Mouse (Mus musculus) thymus, postnatal 25 days (tissue): ENCODE data around the gene Nme4.
"Not testable (repeated sequence)": the region's sequence is repeated elsewhere in the genome, so short reads cannot be mapped to it uniquely, and the experiment has no call there.

Experiments
- DNase-seq: peaks from one replicate; pipeline ENCODE4 v3.0.0; 2022

The Nme4 gene

DNA sequence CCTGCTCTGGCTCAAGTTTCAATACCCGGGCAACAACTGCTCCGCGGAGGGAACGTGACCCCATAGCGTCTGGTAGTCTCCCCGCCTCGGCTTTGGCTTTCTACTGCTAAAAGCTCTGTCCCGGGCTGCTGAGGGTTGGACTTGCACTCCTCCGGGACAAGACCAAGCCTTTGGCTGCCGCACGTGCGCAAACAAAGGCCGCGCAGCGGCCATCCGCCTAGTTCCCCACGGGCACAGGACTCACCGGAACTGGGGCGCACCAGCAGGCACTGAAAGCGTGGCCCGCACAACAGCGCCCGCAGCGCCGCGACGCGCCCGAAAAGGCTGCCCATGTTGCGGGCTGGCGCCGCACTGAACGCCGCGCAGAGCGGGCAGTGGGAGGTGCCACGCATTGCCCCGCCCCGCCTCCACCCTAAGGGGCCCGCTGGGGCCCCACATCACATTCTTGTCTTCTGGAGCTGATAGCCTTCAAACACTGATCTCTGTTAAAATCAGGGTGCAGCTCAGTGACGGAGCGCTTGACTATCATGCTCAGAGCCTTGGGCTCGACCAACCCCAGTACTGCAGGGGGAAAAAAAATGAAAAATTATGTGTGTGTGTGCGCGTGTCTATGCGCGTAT is at the start of gene Nme4:
TSS of gene Nme4 (minus strand) at position 482 of the 620 bp plus-strand sequence.
- DNase-seq: peak; percentile 58

DNA sequence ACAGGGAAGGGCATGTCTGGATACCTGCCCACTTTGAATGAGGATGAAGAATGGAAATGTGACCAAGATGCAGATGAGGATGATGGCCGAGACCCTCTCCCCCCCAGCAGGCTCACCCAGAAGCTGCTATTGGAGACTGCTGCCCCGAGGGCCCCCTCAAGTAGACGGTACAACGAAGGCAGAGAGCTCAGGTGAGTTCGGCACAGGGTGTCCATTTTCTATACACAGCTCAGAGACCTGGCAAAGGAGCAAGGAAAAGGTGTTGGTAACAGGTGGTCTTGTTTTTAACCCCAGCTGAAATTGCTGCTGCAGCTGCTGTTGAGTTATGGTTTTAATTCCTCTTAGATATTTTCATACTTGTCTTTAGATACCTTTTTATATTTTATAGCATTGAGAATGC is 48.0 kb upstream of the Nme4 start:
- no peak for DNase-seq

DNA sequence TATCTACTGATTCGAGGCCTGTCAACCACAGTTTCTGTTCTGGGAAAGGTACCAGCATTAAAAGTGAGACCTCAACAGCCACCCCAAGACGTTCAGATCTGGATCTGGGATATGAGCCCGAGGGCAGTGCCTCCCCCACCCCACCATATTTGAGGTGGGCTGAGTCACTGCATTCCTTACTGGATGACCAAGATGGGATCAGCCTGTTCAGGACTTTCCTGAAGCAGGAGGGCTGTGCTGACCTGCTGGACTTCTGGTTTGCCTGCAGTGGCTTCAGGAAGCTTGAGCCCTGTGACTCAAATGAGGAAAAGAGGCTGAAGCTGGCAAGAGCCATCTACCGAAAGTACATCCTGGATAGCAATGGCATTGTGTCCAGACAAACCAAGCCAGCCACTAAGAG is 47.4 kb upstream of the Nme4 start:
- no peak for DNase-seq

DNA sequence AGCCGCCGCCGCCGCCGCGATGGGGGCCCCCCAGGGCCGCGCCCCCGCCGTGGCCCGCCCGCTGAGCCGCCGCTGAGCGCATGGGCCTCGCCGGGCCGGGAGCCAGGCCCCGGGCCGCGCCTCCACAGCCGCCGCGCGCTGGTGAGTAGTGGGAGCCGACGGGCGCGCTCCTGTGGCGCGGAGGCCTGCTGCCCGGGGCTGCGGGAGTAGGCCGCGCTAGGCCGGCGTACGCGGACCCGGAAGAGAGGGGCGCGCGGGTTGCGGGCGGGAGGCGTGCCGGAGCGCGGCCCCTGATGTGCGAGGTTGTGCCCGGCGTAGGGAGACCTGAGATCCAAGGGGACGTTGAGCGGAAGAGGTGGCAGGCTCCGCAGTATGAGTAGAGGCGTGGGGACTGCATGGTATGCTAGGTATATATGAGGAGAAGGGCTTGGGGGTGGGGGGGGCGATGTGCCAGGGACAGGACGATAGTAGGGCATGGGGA is 43.5 kb upstream of the Nme4 start:
- DNase-seq: peak; percentile 68

DNA sequence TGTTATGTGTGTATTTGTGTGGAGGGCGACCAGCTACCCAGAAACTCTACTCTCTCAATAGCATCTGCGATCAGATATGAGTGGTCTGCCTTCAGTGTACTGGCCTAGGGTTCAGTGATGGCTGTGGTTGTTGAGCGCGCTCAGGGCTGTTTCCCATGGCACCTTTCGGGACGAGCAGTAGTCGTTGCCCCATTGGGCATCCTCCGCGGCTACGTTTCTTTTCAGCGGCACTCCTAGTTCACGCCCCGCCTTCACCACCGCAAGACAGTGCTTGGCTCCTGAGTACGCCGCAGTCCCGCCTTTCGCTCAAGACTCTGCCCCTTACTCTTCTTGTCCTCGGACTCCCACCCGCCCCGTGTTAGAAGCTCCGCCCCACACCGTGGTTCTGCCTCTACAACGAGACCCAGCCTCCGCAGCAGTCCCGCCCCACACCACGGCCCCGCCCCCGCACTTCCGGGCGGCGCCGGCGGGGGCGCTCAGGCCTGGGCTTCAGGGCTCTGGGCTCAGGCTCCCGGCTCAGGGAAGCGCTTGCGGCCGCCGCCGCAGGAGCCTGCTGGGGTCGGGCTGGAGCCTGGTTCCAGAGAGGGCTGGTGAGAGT is 42.9 kb upstream of the Nme4 start, which contains the start of gene Axin1:
TSS of gene Axin1 (plus strand) at position 450 of the 598 bp plus-strand sequence.
- DNase-seq: peak; percentile 96

DNA sequence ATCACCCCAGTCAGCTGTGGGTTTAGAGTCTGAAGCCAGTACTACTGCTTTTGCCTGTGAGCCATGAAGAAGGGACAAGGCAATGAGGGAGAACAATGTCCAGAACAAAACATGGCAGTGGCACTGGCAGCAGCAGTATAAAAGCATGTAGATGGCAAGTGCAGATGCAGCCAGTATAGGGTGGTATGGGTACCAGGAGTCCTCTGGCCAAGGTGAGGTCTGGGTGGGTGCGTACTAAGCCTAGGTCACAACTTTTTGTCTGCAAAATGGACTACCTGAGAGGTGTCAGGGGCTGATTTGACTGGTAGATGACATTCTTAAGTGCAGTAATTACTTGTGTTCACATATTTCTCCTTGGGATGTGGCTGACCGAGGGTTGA is 42.3 kb upstream of the Nme4 start:
- DNase-seq: no peak

DNA sequence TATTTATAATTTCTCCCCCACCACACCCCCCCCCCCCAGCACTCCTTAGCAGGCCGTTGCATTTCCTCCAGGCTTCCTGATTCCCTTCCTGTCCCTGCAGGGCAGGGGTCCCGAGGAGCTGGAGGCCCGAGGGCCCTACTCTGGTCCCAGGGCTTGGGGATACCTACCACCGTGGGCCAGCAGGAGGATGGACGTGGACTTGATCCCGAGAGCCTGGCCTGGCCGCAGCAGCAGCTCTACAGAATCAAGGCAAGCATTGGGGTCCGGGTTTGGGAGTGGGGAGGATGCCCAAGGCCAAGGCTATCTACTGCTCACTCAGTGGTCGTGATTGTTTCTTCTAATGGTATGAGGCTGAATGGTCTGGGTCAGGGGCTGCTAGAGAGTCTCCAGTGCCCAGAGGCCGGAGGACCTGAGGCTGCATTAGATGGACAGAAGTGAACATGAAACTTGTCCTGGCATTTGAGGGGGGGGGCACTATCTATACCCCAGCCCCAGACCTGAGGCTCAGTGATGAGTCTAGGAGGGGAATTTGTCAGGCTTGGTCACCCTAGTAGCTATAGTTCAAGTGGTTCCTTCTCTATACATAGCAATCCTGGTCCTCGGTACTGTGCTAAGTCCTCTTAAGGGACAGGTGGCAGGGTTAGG is 41.8 kb upstream of the Nme4 start:
- DNase-seq: no peak

DNA sequence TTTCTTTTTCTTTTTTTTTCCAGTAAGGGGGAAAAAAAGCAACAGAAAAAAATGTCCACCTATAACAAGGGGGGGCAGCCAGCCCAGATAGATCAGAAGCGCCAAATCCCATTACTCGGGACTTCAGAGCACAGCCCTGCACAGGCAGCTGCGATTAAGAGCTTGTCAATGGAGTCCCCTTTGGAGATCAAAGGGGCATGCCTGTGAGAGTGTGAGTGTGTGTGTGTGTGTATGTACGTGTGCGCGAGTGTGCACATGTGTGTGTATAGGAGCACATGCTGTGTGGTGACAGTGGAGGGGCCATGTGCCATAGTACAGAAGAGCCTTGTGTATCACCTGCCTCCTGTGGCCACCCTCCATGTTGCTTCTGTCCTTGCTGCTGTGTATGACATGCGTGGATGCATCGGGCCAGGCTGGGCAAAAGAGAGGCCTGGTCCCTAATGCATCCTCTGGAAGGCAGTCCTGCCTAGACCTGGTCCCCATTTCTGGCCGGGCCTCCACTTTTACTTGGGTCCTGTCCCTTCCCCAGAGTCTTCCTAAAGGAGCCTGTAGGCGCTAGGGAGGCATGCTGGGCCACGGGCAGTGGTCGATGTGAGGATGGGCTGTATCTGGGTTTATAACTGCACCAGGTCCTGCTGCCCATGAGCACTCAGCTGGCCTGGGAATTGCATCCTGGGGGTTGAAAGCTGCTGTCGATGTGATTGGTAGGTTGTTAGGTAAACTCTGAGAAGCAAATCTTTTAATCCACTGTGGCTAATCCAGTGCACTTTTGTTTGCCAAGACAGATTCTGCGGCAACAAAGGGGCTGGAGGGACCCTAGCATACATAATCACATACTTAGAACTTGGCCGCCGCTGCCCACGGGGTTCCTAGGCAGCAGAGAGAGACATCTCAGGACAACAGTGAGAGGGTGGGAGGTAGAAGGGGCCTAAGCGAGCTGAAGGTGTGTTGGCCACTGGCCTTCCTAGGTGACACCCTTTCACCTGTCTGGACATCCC is 36.8 kb upstream of the Nme4 start:
- no peak for DNase-seq

DNA sequence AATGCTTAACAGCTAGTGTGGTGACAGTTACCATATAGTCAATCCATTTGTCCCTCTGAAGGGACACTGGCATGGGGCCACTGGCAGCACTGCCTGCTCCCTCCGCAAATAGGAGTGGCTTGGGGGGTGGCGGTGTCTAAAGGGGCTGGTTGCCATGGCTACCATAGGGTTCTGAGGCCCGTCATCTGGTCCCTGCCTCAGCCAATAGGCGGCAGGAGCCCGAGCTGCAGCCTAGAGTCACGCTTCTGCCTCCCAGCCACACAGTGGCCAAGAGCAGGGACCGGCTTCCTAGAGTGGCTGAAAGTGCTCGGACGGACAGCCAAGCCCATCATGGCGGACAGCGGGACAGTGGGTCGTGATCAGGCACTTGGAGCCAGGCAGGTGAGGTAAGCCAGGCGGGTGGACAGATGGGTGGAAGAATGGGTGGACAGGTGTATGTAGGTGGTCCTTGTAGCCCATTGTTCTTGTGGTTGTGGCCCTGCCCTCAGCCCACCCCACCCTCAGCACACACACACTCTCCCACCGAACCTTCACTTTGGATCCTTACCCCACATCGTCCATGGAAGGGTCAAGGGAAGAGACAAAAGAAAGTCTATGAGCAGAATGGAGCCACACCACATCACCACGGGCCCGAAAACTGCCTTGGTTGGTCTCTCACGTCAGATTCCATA is 35.8 kb upstream of the Nme4 start:
- no peak for DNase-seq

DNA sequence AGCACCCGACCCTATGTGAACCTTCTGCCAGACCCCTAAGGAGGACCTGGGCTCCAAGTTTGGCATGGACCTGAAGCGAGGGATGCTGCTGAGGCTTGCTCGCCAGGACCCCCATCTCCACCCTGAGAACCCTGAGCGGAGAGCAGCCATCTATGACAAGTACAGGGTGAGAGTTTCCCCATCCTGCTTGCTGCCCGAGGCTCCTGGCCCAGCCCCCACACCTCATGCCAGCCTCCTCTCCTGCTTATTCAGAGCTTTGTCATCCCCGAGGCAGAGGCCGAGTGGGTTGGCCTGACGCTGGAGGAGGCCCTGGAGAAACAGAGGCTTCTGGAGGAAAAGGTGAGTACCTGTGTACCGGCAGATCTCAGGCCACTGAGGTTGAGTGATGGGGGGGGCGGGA is 29.8 kb upstream of the Nme4 start:
- DNase-seq: no peak

DNA sequence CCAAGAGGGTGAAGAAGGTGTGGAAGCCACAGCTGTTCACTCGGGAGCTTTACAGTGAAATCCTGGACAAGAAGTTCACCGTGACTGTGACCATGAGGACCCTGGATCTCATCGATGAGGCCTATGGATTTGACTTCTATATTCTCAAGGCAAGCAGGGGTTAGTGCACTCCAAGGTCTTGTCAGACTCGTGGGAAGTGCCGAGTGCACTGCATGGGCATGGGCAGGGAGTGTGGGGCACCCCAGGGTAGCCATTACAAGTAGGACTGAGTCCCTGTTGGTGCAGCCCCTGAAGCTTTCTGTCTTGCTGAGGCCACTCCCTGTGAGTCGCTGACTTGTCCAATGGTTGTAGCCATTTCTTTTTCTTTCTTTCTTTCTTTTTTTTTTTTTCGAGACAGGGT is 29.2 kb upstream of the Nme4 start:
- DNase-seq: no peak

DNA sequence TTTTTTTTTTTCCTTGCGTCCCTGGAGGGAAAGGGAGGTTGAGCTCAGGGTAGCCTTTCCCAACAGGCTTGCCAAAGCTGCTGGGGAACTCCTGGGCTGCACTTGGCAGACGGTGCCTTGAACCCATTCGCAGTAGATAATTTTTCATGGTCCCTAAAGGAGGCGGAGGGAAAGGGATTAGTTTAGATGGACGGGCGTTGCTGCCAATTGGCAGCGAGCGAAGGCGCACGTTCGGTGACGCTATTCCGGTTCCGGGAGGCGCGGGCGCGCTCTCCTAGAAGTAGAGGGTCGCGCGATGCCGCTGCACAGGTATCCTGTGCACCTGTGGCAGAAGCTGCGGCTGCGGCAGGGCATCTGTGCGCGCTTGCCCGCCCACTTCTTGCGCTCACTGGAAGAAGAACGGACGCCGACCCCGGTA is 27.9 kb upstream of the Nme4 start, which contains the start of gene Mrpl28:
TSS of gene Mrpl28 (plus strand) at position 234 of the 418 bp plus-strand sequence.
- DNase-seq: peak; percentile 85

DNA sequence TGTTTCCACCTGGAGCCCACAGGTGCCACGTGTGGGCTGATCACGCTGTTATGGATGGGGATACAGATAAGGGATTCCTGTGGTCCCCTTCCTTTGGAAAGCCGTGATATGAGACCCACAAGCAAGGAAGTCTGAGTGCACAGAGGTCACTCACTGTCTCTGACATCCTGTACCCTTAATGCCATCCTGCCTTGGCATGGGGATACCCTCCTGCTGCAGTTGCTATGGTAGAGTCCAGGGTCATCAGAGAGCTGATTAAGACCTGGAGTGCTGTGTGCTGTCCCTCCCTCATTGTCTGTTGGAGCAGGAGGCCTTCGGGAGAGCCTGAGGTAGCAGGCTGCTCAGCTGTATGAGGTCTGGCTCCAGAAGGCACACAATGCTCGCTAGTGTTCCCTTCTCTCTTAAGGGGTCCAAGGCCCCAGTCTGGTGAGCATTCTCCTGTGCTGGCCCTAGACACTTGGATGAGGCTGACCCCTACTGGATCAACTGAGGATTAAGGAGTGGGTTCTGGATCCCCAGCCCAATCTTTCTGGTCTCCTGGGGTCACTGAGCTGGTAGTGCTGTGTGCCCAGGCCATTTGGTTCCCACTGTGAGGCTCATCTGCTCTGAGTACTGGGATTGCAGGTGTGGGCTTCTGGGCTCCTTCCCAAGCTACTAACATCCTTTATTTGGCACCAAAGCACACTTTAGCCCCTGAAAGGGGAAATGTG is 27.2 kb upstream of the Nme4 start:
- no peak for DNase-seq

DNA sequence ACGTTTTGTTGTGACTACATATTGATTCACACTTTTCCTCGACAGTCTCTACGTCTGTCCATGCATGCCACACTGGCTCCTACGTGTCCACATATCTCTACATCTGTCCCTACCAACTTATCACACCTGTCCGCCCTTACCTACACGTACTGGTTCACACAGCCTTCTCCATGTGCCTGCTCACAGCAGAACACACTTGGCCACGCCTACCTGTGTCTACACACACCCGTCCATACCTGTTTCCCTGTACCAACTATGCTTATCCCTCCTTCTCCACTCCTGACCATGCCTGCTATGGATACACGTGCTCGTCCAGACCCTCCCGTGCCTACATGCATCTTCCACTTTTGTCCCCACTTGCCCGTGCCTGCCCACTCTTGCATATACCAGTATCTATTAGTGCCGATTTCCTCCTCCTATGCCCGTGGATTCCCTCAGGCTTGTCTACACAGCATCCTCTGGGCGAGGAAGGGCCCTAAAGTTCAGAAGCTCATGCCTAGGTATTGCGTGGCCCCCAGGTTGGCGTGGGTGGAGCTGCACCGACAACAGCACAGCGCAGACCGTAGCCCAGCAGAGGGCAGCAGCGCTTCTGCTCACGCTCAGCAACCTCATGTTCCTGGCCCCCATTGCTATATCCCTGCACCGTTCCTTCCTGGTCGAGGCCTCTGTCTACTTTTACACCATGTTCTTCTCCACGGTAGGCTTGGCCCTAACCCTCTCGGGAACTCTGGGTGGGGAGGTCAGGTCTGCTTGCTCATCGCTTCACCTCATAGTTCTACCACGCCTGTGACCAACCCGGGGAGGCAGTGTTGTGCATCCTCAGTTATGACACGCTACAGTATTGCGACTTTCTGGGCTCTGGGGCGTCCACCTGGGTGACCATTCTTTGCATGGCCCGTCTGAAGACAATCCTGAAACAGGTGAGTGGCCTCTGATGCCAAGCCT is 24.6 kb upstream of the Nme4 start:
- DNase-seq: peak; percentile 71

DNA sequence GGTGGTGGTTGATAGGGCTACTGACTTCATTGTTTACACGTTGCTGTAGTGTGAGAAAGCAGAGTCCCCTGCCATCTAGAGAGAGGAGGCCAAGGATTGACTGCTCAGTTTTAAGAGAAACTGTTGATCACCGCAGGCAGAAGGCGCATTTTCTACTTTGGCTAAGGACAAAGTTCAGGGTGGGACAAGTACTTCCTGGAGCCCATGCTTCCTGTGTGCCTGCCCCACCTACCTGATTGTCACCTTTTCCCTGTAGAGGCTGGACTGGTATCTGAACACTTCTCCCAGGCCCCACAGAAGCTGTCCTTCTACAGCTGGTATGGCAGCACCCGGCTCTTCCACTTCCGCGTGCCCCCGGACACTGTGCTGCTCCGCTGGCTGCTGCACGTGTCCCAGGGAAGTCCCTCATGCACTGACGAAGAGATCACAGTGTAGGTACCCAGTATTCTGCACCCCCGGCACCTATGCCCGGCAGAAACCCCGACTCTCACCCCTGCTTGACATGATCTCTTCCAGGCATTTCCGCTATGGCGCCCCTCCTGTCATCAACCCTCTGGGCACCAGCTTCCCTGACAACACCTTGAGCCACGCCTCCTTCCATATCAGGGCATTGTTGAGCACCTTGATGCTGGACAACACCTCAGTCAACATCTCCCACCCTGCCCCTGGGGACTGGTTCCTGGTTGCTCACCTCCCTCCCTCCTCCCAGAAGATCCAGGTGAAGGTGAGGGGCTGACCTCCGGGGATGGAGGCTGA is 21.3 kb upstream of the Nme4 start:
- no peak for DNase-seq

DNA sequence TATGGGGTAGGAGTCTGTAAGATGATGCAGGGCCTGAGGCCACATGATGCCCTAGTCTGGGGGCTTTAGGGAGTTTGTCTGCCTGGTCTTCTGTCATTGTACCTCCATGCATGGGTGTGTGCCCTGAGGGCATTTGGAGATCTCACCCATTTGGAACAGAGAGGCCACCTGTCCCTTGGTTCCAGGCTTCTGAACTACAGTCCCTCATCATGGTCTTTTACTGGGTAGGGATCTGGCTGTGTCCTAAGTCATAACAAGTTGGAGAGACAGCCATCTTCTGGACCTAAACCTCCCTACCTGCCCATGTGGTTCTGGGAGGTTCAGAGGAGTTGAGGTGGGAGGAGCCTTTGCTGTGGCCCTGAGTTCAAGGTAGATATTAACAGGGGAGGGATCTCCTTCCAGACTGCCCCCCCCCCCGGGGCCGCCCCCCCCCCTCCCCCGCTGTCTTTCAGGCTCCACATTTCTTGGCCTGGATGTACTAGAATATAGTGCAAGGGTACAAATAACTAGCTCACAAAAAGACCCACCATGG is 20.6 kb upstream of the Nme4 start:
- no peak for DNase-seq

DNA sequence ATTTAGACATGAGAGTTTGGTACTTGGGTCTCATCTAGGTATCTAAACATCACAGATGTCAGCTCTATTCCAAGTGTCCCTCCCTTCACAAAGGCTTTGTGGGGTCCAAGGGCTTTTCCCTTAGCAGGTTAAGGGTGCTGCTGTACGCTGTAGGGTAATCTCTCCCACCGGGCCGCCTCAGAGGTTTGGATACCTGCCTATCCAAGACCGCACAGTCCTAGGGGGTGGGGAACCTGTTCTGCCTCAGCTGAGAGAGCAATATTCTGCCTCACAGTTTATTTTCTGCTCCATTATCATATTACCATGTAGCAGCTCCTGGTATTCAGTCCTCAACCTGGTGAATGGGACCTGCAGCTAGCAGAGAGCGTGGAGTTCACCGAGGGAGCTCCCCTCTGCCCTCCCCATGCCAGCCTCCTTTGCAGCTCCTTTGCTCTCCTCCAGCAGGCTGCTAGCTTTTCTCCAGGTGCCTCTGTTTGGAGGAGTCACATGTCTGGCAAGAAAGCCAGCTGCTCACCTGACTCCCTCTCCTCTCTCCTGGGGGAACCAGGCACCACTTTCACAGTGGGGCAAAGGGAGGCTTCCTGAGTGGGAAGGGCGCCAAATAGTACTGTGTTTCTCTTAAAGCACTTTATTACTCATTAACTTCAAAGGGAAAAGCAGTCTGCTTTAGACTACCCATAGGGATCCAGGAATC is 19.9 kb upstream of the Nme4 start:
- no peak for DNase-seq

DNA sequence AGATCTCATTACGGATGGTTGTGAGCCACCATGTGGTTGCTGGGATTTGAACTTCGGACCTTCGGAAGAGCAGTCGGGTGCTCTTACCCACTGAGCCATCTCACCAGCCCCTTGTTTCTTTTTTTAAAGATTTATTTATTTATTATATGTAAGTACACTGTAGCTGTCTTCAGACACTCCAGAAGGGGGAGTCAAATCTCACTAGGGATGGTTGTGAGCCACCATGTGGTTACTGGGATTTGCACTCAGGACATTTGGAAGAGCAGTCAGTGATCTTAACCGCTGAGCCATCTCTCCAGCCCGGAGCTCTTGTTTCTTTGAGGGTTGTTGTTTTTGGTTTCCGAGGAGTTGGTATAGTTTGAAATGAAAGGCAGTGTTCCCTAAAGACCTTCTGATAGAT is 19.1 kb upstream of the Nme4 start:
- DNase-seq: not testable (repeated sequence)

DNA sequence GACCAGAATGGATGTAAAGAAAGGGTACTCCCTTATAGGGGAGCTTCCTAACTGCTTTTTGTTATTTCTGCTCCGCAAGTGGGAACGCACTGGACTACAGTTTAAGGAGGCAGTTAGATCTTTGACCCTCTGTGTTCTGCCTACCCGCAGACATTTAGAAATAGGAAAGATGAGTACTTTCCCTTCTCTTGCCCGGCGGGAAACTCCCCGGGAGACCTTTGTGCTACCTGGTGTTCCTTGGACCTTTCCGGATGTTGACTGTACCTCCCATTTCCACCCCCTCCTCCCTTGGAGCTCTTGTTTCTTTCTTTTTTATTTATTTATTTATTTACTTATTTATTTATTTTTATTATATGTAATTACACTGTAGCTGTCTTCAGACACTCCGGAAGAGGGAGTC is 18.7 kb upstream of the Nme4 start:
- no peak for DNase-seq
